Mouse (Mus musculus) midbrain, embryonic 11.5 days (tissue): ENCODE measurements around the gene Casp6. TPM values are rescaled to one million over a fixed set of nuclear protein-coding genes. Genes with fewer than 3 reads are reported as not detected.

ENCODE experiments used
- ATAC-seq: fragments of 200-750 bp; cut with Nextera tagmentation; 2 replicates; pipeline ENCODE4 v1.8.0; 2017; ENCODE audit warnings: moderate TSS enrichment, moderate library complexity; ENCODE audit not compliant: low FRiP score
- DNase-seq: peaks from one replicate; pipeline ENCODE4 v3.0.0; 2015; ENCODE audit warnings: low spot score; ENCODE audit errors: missing footprints
- H3K27ac ChIP-seq: fragments of 300-500 bp; sonication (generic); 2 replicates; pipeline ENCODE4 v1.5.1; 2014; ENCODE audit warnings: low read depth, low read length
- H3K27me3 ChIP-seq: fragments of 300-500 bp; sonication (generic); 2 replicates; pipeline ENCODE4 v1.6.1; 2014; ENCODE audit warnings: mild to moderate bottlenecking, low read length, moderate library complexity, mixed read lengths; ENCODE audit not compliant: control insufficient read depth, insufficient read depth
- H3K36me3 ChIP-seq: fragments of 300-500 bp; sonication (generic); 2 replicates; pipeline ENCODE4 v1.6.1; 2014; ENCODE audit warnings: mild to moderate bottlenecking, low read length, moderate library complexity, mixed read lengths; ENCODE audit not compliant: control insufficient read depth, insufficient read depth
- H3K4me1 ChIP-seq: fragments of 300-500 bp; sonication (generic); 2 replicates; pipeline ENCODE4 v1.6.1; 2014; ENCODE audit warnings: low read length; ENCODE audit not compliant: control insufficient read depth, insufficient read depth
- H3K4me2 ChIP-seq: fragments of 300-500 bp; sonication (generic); 2 replicates; pipeline ENCODE4 v1.6.1; 2014; ENCODE audit warnings: mild to moderate bottlenecking, moderate library complexity
- H3K4me3 ChIP-seq: fragments of 300-500 bp; sonication (generic); 2 replicates; pipeline ENCODE4 v1.5.1; 2014; ENCODE audit warnings: low read depth, low read length
- H3K9ac ChIP-seq: fragments of 300-500 bp; sonication (generic); 2 replicates; pipeline ENCODE4 v1.6.1; 2014; ENCODE audit warnings: low read length
- H3K9me3 ChIP-seq: fragments of 300-500 bp; sonication (generic); 2 replicates; pipeline ENCODE4 v1.6.1; 2016; ENCODE audit warnings: low read length; ENCODE audit not compliant: control insufficient read depth
- WGBS: fragments of 180-500 bp; shearing (Covaris S2); extraction: QIAGEN DNeasy Blood & Tissue Kit; methylation state at CpG from one replicate; pipeline ENCODE4 v1.1.7; 2014; 5-methylcytosine and 5-hydroxymethylcytosine counted together
- polyA plus RNA-seq: library from polyadenylated mRNA; unstranded; fragments of >200 nt; fragmentation: Nextera tagmentation; extraction: Ambion mirVana; gene quantifications from 2 replicates; pipeline ENCODE4 v1.2.1, GENCODE M21; 2014

Gene Casp6
- polyA plus RNA-seq, 1 experiment from 2014 or later = 63.2 TPM

DNA sequence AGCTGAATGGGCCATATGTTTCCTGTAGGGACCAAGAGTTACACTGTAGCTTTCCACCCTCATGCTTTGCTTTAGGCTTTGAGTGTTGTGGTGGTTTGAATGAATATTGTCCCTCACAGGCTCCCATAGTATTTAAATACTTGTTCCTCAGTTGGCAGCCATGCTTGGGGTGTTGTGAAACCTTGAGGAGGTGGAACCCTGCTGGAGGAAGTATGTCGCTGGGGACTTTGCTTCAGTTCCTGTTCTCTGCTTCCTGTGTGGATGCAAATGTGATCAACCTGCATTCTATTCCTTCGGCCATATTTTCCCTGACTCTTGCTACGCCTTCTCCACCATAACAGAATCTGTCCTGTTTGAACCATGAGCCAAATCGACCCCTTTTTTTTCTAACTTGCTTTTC lies 52.1 kb downstream of the Casp6 start:
- WGBS = 84% methylated on average over 4 of the region's 4 CpGs
- H3K36me3 ChIP-seq = no peaks in the 10 kb centered on the region
- H3K9ac ChIP-seq = no peak overlapping the region
- ATAC-seq (no peak), DNase-seq (no peak)
- no peak overlapping the region for H3K4me3 ChIP-seq
- H3K4me2 ChIP-seq = no peak overlapping the region
- H3K9me3 ChIP-seq = no peaks in the 10 kb centered on the region
- no peaks in the 10 kb centered on the region for H3K4me1 ChIP-seq
- no peaks in the 10 kb centered on the region for H3K27me3 ChIP-seq
- no peak overlapping the region for H3K27ac ChIP-seq

DNA sequence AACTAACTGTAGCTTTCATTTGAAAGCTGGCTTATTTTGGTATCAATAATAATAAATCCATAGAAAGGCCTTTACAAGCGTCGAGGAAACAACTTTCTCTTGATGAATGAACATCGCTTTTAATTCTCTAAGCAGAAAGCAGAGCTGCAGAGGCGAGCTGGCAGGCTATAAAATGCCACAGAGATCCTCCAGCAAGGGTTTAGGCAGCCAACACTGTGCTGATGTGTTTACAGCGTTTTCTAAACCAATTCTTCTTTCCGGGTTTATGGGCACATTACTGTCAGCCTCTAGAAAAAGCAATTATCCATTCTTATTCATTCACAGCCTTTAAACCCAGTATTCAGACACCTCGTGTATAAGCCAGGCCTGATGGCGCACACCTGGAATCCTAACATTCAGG lies 61.3 kb downstream of the Casp6 start:
- DNase-seq (no peak), ATAC-seq (no peak)
- Histone ChIP-seq H3K9ac (no peak overlapping the region), H3K4me1 (no peaks in the 10 kb centered on the region), H3K27ac (no peak overlapping the region), H3K4me3 (no peak overlapping the region), H3K9me3 (no peaks in the 10 kb centered on the region), H3K27me3 (no peaks in the 10 kb centered on the region), H3K36me3 (no peaks in the 10 kb centered on the region), H3K4me2 (no peak overlapping the region)
- 80% methylated on average over 8 of the region's 8 CpGs for WGBS

Other genes with a start within 250 kb of the Casp6 start
- gene Egf, start 146.1 kb upstream of the Casp6 start, polyA plus RNA-seq = 1.1 TPM in 2 replicates
- gene Lrit3, start 97.4 kb upstream of the Casp6 start, polyA plus RNA-seq = not detected in 2 replicates
- gene Rrh, start 78.8 kb upstream of the Casp6 start, polyA plus RNA-seq = 0.12 TPM in 1 of 2 replicates, not detected in the other
- gene Gar1, start 70.0 kb upstream of the Casp6 start, polyA plus RNA-seq = 43.5 and 51.4 TPM in 2 replicates
- gene Cfi, start 65.5 kb upstream of the Casp6 start, polyA plus RNA-seq = 0.40 and 0.44 TPM in 2 replicates
- gene Pla2g12a, start 22.8 kb upstream of the Casp6 start, polyA plus RNA-seq = 27.6 and 27.9 TPM in 2 replicates
- 2.5 and 2.8 TPM in 2 replicates for gene Mcub, start 68.8 kb downstream of the Casp6 start, polyA plus RNA-seq
- gene Sec24b, start 160.1 kb downstream of the Casp6 start, polyA plus RNA-seq = 25.6 and 27.0 TPM in 2 replicates
- gene Col25a1, start 230.1 kb downstream of the Casp6 start, polyA plus RNA-seq = 3.0 and 3.5 TPM in 2 replicates